Mouse (Mus musculus): ENCODE results near the gene Wdr63. TPM values are rescaled to one million over a fixed set of nuclear protein-coding genes. Genes with fewer than 3 reads are reported as not detected.

Wdr63 gene
- polyA plus RNA-seq, 1 experiment from 2014 or later = 3.5 TPM

DNA sequence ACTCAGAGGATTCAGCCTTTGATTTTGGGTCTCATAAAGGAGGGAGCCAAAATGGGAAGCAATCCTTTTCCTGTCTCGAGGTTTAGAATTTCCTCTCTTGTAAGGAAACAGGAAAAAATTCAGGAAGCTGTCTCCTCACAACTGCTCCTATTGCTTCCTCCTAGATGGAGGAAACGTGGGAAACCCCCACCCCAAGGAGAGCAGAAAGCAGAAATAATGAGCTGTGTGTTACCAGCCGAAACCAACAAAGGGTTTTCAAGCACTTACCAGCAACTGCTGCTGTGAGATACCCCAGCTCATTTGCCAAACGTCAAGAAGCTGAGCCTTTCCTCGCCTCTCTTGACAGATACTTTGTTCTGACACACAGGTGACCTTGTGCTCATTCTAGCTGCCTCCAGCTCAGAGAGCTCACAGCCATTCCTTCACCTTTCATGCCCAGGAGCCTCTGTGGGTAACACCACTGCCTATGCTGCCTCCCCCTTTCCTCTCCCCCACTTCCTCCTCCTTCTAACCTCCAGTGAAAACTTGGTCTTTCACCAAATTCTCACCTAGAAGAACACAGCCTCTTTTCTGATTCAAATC, 77.6 kb downstream of the Wdr63 start:
- Histone ChIP-seq H3K36me3 (ENCODE audit: control insufficient read depth, insufficient read depth, low read length) (no peaks in the 10 kb centered on the region), H3K27me3 (ENCODE audit: control insufficient read depth, insufficient read depth, low read depth, low read length) (no peaks in the 10 kb centered on the region), H3K4me2 (ENCODE audit: low read depth, low read length) (no peak overlapping the region), H3K27ac (ENCODE audit: low read length) (no peak overlapping the region), H3K9me3 (ENCODE audit: control insufficient read depth, low read length) (no peaks in the 10 kb centered on the region), H3K9ac (ENCODE audit: low read length) (no peak overlapping the region), H3K4me3 (ENCODE audit: low read length) (no peak overlapping the region), H3K4me1 (replicated peaks; ENCODE audit: control insufficient read depth, insufficient read depth, low read length) (no peaks in the 10 kb centered on the region; the same call in 1 of the 2 replicates)
- WGBS = 12% methylated on average over 5 of the region's 5 CpGs
- no peak for ATAC-seq (ENCODE audit: low read depth)

- Histone ChIP-seq H3K9me3 (ENCODE audit: control insufficient read depth, low read length) (no peaks in the 10 kb centered on the region), H3K4me3 (ENCODE audit: low read length) (no peak overlapping the region), H3K4me1 (replicated peaks; ENCODE audit: control insufficient read depth, insufficient read depth, low read length) (no peaks in the 10 kb centered on the region; the same call in 1 of the 2 replicates), H3K27ac (ENCODE audit: low read length) (no peak overlapping the region), H3K4me2 (ENCODE audit: low read depth, low read length) (no peak overlapping the region), H3K36me3 (ENCODE audit: control insufficient read depth, insufficient read depth, low read length) (no peaks in the 10 kb centered on the region), H3K27me3 (ENCODE audit: control insufficient read depth, insufficient read depth, low read depth, low read length) (no peaks in the 10 kb centered on the region), H3K9ac (ENCODE audit: low read length) (no peak overlapping the region)
- 66% methylated on average over 3 of the region's 3 CpGs for WGBS
- no peak for ATAC-seq (ENCODE audit: low read depth)
Observed at GRCm38 (mm10) chr3:146029234-146029633, 78.7 kb downstream of the Wdr63 start.

- H3K9me3 ChIP-seq (ENCODE audit: control insufficient read depth, low read length) = no peaks in the 10 kb centered on the region
Observed at GRCm38 (mm10) chr3:146028406-146028805, 79.5 kb downstream of the Wdr63 start.

DNA sequence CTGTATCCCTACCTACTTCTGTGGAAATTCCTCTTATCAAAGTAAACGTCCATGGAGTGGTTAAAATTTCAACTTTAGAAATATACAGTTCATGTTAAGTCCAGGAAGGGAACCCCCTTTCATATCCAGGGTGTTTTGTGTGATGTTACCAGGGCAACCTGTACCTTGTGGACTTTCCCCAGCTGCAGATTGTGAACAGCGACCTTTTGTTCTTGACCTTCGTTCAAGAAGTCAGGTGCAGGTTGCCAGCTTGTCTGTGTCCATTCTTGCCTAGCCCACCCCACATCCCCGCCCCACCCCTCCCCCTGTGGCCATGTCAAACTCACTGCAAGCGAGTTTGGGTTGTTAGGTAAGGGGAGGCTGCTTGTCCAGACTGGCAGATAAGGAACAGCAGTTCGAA, 80.8 kb downstream of the Wdr63 start:
- no peaks in the 10 kb centered on the region for H3K36me3 ChIP-seq (ENCODE audit: control insufficient read depth, insufficient read depth, low read length)
- no peak overlapping the region for H3K9ac ChIP-seq (ENCODE audit: low read length)
- no peak overlapping the region for H3K4me3 ChIP-seq (ENCODE audit: low read length)
- WGBS = 28% methylated on average over 6 of the region's 6 CpGs
- H3K9me3 ChIP-seq (ENCODE audit: control insufficient read depth, low read length) = no peaks in the 10 kb centered on the region
- H3K27ac ChIP-seq (ENCODE audit: low read length) = peak overlapping the region; percentile 68
- no peak overlapping the region; the same call in 1 of the 2 replicates for H3K4me2 ChIP-seq (ENCODE audit: low read depth, low read length)
- no peaks in the 10 kb centered on the region for H3K27me3 ChIP-seq (ENCODE audit: control insufficient read depth, insufficient read depth, low read depth, low read length)
- H3K4me1 ChIP-seq (replicated peaks; ENCODE audit: control insufficient read depth, insufficient read depth, low read length) = no peaks in the 10 kb centered on the region; the same call in 1 of the 2 replicates
- ATAC-seq (ENCODE audit: low read depth) = peak; percentile 87

More at GRCm38 (mm10) chr3:146028406-146028805, 79.5 kb downstream of the Wdr63 start:
- H3K9ac ChIP-seq (ENCODE audit: low read length) = no peak overlapping the region
- no peaks in the 10 kb centered on the region for H3K36me3 ChIP-seq (ENCODE audit: control insufficient read depth, insufficient read depth, low read length)
- H3K4me2 ChIP-seq (ENCODE audit: low read depth, low read length) = no peak overlapping the region
- no peak overlapping the region for H3K4me3 ChIP-seq (ENCODE audit: low read length)
- no peak overlapping the region for H3K27ac ChIP-seq (ENCODE audit: low read length)
- H3K4me1 ChIP-seq (replicated peaks; ENCODE audit: control insufficient read depth, insufficient read depth, low read length) = no peaks in the 10 kb centered on the region; the same call in 1 of the 2 replicates
- ATAC-seq (ENCODE audit: low read depth) = no peak
- 83% methylated on average over 2 of the region's 2 CpGs for WGBS
- H3K27me3 ChIP-seq (ENCODE audit: control insufficient read depth, insufficient read depth, low read depth, low read length) = no peaks in the 10 kb centered on the region

GRCm38 (mm10) chr3:146025499-146025898, 82.4 kb downstream of the Wdr63 start:
- no peaks in the 10 kb centered on the region for H3K36me3 ChIP-seq (ENCODE audit: control insufficient read depth, insufficient read depth, low read length)
- no peaks in the 10 kb centered on the region for H3K27me3 ChIP-seq (ENCODE audit: control insufficient read depth, insufficient read depth, low read depth, low read length)
- no peaks in the 10 kb centered on the region; the same call in 1 of the 2 replicates for H3K4me1 ChIP-seq (replicated peaks; ENCODE audit: control insufficient read depth, insufficient read depth, low read length)
- no peak overlapping the region for H3K27ac ChIP-seq (ENCODE audit: low read length)
- WGBS = 81% methylated on average over 6 of the region's 6 CpGs
- no peak overlapping the region for H3K9ac ChIP-seq (ENCODE audit: low read length)
- no peak overlapping the region for H3K4me2 ChIP-seq (ENCODE audit: low read depth, low read length)
- no peak overlapping the region for H3K4me3 ChIP-seq (ENCODE audit: low read length)
- ATAC-seq (ENCODE audit: low read depth) = no peak
- H3K9me3 ChIP-seq (ENCODE audit: control insufficient read depth, low read length) = no peaks in the 10 kb centered on the region

- Histone ChIP-seq H3K36me3 (ENCODE audit: control insufficient read depth, insufficient read depth, low read length) (no peaks in the 10 kb centered on the region), H3K4me2 (ENCODE audit: low read depth, low read length) (no peak overlapping the region), H3K27me3 (ENCODE audit: control insufficient read depth, insufficient read depth, low read depth, low read length) (no peaks in the 10 kb centered on the region), H3K9me3 (ENCODE audit: control insufficient read depth, low read length) (no peaks in the 10 kb centered on the region), H3K4me1 (replicated peaks; ENCODE audit: control insufficient read depth, insufficient read depth, low read length) (no peaks in the 10 kb centered on the region), H3K9ac (ENCODE audit: low read length) (no peak overlapping the region), H3K27ac (ENCODE audit: low read length) (no peak overlapping the region), H3K4me3 (ENCODE audit: low read length) (no peak overlapping the region)
- no peak for ATAC-seq (ENCODE audit: low read depth)
- WGBS = 74% methylated on average over 7 of the region's 7 CpGs
Observed at GRCm38 (mm10) chr3:146024746-146025145, 83.2 kb downstream of the Wdr63 start.

GRCm38 (mm10) chr3:146022232-146022631, 85.7 kb downstream of the Wdr63 start:
- WGBS = 86% methylated on average over 9 of the region's 9 CpGs
- H3K9ac ChIP-seq (ENCODE audit: low read length) = no peak overlapping the region
- no peak overlapping the region for H3K27ac ChIP-seq (ENCODE audit: low read length)
- no peak overlapping the region for H3K4me2 ChIP-seq (ENCODE audit: low read depth, low read length)
- no peaks in the 10 kb centered on the region for H3K27me3 ChIP-seq (ENCODE audit: control insufficient read depth, insufficient read depth, low read depth, low read length)
- H3K4me3 ChIP-seq (ENCODE audit: low read length) = no peak overlapping the region
- H3K4me1 ChIP-seq (replicated peaks; ENCODE audit: control insufficient read depth, insufficient read depth, low read length) = no peaks in the 10 kb centered on the region
- no peak for ATAC-seq (ENCODE audit: low read depth)
- no peaks in the 10 kb centered on the region for H3K9me3 ChIP-seq (ENCODE audit: control insufficient read depth, low read length)
- H3K36me3 ChIP-seq (ENCODE audit: control insufficient read depth, insufficient read depth, low read length) = no peaks in the 10 kb centered on the region

DNA sequence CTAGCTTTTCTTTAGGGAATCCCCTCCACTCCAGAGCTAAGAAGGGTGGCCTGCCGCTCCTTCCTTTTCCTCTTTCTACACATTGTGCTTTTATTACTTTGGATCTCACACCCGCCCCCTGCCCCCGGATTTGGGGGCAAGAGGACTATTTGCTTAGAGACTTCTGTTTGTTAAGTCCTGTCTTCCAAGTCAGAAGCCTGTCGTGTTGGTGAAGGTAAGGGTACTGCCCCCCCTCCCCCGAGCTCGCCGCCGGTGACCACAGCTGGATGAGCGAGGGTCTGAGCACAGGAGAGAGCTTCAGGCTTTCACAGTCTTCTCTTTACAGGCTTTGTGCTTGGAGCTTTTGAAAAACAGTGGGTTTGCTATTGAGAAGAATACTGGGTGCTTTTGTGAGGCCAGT, 90.4 kb downstream of the Wdr63 start:
- Histone ChIP-seq H3K4me3 (ENCODE audit: low read length) (no peak overlapping the region), H3K27me3 (ENCODE audit: control insufficient read depth, insufficient read depth, low read depth, low read length) (no peaks in the 10 kb centered on the region), H3K36me3 (ENCODE audit: control insufficient read depth, insufficient read depth, low read length) (peaks cover 14% of the 10 kb centered on the region), H3K4me2 (ENCODE audit: low read depth, low read length) (no peak overlapping the region), H3K4me1 (replicated peaks; ENCODE audit: control insufficient read depth, insufficient read depth, low read length) (no peaks in the 10 kb centered on the region), H3K9ac (ENCODE audit: low read length) (no peak overlapping the region), H3K9me3 (ENCODE audit: control insufficient read depth, low read length) (no peaks in the 10 kb centered on the region), H3K27ac (ENCODE audit: low read length) (no peak overlapping the region)
- 66% methylated on average over 9 of the region's 9 CpGs for WGBS
- no peak for ATAC-seq (ENCODE audit: low read depth)

- no peak overlapping the region for H3K9ac ChIP-seq (ENCODE audit: low read length)
- no peak for ATAC-seq (ENCODE audit: low read depth)
- H3K9me3 ChIP-seq (ENCODE audit: control insufficient read depth, low read length) = no peaks in the 10 kb centered on the region
- no peak overlapping the region for H3K27ac ChIP-seq (ENCODE audit: low read length)
- peaks cover 14% of the 10 kb centered on the region for H3K36me3 ChIP-seq (ENCODE audit: control insufficient read depth, insufficient read depth, low read length)
- 84% methylated on average over 13 of the region's 13 CpGs for WGBS
- no peaks in the 10 kb centered on the region for H3K4me1 ChIP-seq (replicated peaks; ENCODE audit: control insufficient read depth, insufficient read depth, low read length)
- H3K4me2 ChIP-seq (ENCODE audit: low read depth, low read length) = no peak overlapping the region
- H3K27me3 ChIP-seq (ENCODE audit: control insufficient read depth, insufficient read depth, low read depth, low read length) = no peaks in the 10 kb centered on the region
- H3K4me3 ChIP-seq (ENCODE audit: low read length) = no peak overlapping the region
Observed at GRCm38 (mm10) chr3:146016979-146017378, 91.0 kb downstream of the Wdr63 start.
